Mouse (Mus musculus): ENCODE measurements around the gene Mrpl12. TPM values are rescaled to one million over a fixed set of nuclear protein-coding genes. Genes with fewer than 3 reads are reported as not detected.

Gene Mrpl12
- total and polyA plus RNA-seq, 3 experiments: 374 to 461 (median 457) TPM

DNA sequence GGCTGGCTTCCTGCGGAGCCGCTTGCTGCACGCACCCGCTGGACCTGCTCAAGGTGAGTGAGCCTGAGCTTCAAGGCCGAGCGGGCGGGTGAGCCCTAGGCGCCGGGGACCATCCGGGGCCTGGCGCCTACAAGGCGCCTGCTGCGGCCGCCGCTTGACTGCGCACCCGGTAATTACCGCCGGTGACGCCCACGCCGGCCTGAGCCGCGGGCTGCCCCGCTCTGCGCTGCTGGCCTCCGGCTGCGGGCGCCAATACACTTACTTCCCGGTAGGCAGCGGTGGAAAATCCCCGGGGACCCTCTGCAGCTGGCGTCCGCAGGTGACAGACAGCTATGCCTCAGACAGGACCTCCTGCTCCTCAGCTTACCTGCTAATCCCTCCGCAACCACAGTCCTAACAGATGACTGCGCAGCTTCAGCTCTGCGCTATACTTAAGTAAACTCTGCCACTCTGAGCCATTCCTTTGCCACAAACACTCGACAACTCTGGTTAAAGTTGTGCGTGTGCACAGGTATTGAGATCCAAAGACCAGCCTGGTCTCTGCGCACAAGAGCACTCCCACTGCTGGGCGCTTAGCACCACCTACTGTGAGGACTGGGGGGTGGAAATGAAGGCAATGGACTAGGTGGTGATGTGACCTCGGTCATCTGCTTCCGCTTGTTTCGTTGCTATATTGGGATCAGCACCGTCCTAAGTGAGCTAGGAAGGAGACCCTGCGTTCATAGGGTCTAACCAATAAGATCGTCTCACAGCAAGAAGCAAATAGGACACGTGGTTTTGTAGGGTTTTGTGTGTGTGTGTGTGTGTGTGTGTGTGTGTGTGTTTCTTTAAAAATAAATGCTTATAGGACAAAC, 7.8 kb downstream of the Mrpl12 start (continued):
- TF ChIP-seq TAL1 (IDR thresholded peaks at IDR 0.05; ENCODE audit: low read length): no peak
- no peak for TF ChIP-seq POLR2A (IDR thresholded peaks at IDR 0.05; ENCODE audit: control insufficient read depth in 1 of 2, insufficient read depth in 1 of 2, low read depth in 1 of 2, low read length in 2 of 2, poor library complexity in 1 of 2)
- TF ChIP-seq MXI1 (IDR thresholded peaks at IDR 0.05; ENCODE audit: low read depth, low read length): peak; percentile 93
- TF ChIP-seq SMC3 (IDR thresholded peaks at IDR 0.05; ENCODE audit: low read depth, low read length): peak; percentile 26
- TF ChIP-seq ZNF384 (IDR thresholded peaks at IDR 0.05; ENCODE audit: low read depth, low read length): no peak

DNA sequence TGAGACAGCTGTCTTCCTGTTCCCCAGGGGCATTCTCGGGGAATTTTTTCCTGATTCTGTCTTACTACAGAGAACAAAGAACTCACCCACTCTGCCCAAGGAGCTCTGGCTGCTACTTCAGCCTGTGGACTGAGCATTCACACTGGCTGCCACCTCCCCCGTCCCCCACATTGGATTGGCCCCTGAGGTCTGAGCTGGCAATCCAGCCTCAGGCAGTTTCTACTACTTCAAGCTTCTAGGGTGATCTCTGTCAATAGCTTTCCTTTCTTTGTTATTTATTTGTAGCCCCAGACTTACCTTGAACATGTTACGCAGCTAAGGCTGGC, 8.4 kb downstream of the Mrpl12 start:
- H3K4me1 ChIP-seq (ENCODE audit: control insufficient read depth in 1 of 2, insufficient read depth in 2 of 2, low read length in 2 of 2): peaks cover 0 to 20% of the 10 kb centered on the region in 2 experiments; a peak in 2 of 4 replicates

DNA sequence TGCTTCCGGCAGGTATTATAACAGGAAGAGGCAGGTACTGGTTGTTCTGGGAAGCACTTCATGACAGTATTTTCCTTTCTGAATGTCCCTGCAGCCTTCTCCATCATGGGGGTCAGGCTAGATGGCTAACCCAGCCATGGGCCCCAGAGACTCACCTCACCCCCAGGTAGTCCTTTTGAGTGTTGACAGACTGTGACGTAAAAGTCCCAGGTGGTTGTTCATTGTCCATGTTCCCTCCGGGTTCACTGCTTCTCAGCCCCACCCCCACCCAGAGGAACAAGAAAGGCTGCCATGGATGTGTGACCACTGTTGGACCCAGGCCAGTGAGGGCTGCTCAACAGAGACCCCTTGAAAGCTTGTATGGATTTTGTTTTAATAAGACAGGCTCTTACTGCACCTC, 8.9 kb downstream of the Mrpl12 start:
- Histone ChIP-seq H3K4me1 (ENCODE audit: control insufficient read depth in 1 of 2, insufficient read depth in 2 of 2, low read length in 2 of 2) (peaks cover 0 to 20% of the 10 kb centered on the region in 2 experiments; a peak in 2 of 4 replicates), H3K27ac (ENCODE audit: control insufficient read depth, low read depth, low read length) (no peak overlapping the region), H3K27me3 (ENCODE audit: control insufficient read depth in 1 of 2, insufficient read depth in 2 of 2, low read length in 2 of 2) (no peaks in the 10 kb centered on the region), H3K36me3 (ENCODE audit: control insufficient read depth in 1 of 2, insufficient read depth in 2 of 2, low read length in 2 of 2) (peaks cover 0 to 11% of the 10 kb centered on the region in 2 experiments; a peak in 2 of 4 replicates), H3K4me3 (ENCODE audit: control insufficient read depth in 1 of 2, insufficient read depth in 1 of 2, low read depth in 2 of 2, low read length in 2 of 2) (no peak overlapping the region), H3K79me2 (ENCODE audit: control insufficient read depth, insufficient read depth, low read length, poor library complexity) (peaks cover 19% of the 10 kb centered on the region), H3K9ac (ENCODE audit: control insufficient read depth, low read depth, low read length, poor library complexity, severe bottlenecking) (no peak overlapping the region), H3K9me3 (replicated peaks; ENCODE audit: insufficient read depth, low read length) (no peaks in the 10 kb centered on the region)
- TF ChIP-seq ZNF384 (IDR thresholded peaks at IDR 0.05; ENCODE audit: low read depth, low read length) (no peak), TAL1 (IDR thresholded peaks at IDR 0.05; ENCODE audit: low read length) (no peak), MEF2A (IDR thresholded peaks at IDR 0.05; ENCODE audit: extremely low read depth, insufficient replicate concordance, low read depth, low read length, poor library complexity, severe bottlenecking) (no peak), MYB (IDR thresholded peaks at IDR 0.05; ENCODE audit: low read depth, low read length) (no peak), CTCF (IDR thresholded peaks at IDR 0.05 in 2 of 3, conservative IDR thresholded peaks at IDR 0.05 in 1 of 3; ENCODE audit: control insufficient read depth in 1 of 3, insufficient read depth in 1 of 3, low read depth in 2 of 3, low read length in 3 of 3, poor library complexity in 1 of 3, severe bottlenecking in 1 of 3) (no peak), ELF1 (IDR thresholded peaks at IDR 0.05; ENCODE audit: low read depth, low read length) (no peak), MAFK (IDR thresholded peaks at IDR 0.05; ENCODE audit: borderline replicate concordance, low read depth, low read length) (no peak), E2F4 (IDR thresholded peaks at IDR 0.05; ENCODE audit: borderline replicate concordance, low read depth, low read length) (no peak), TCF12 (IDR thresholded peaks at IDR 0.05; ENCODE audit: low read depth, low read length) (no peak), CHD1 (IDR thresholded peaks at IDR 0.05; ENCODE audit: low read depth, low read length) (no peak), UBTF (IDR thresholded peaks at IDR 0.05; ENCODE audit: borderline replicate concordance, insufficient read depth, low read depth, low read length) (no peak), RCOR1 (IDR thresholded peaks at IDR 0.05; ENCODE audit: low read depth, low read length) (no peak), USF2 (IDR thresholded peaks at IDR 0.05; ENCODE audit: borderline replicate concordance in 1 of 2, insufficient read depth in 1 of 2, low read depth in 1 of 2, low read length in 2 of 2) (no peak), JUND (IDR thresholded peaks at IDR 0.05; ENCODE audit: low read depth, low read length) (no peak), TBP (IDR thresholded peaks at IDR 0.05; ENCODE audit: low read depth, low read length) (no peak), RAD21 (IDR thresholded peaks at IDR 0.05; ENCODE audit: low read depth, low read length) (no peak), GATA1 (IDR thresholded peaks at IDR 0.05; ENCODE audit: low read depth, low read length) (no peak), ZKSCAN1 (IDR thresholded peaks at IDR 0.05; ENCODE audit: low read depth, low read length) (no peak), POLR2AphosphoS2 (IDR thresholded peaks at IDR 0.05; ENCODE audit: low read length) (no peak)
- DNase-seq (ENCODE audit: low read depth, low spot score): no peak

More for the DNA sequence above, 8.4 kb downstream of the Mrpl12 start:
- TF ChIP-seq SIN3A (IDR thresholded peaks at IDR 0.05; ENCODE audit: low read length) (no peak), HCFC1 (IDR thresholded peaks at IDR 0.05; ENCODE audit: low read depth, low read length) (no peak), MAZ (IDR thresholded peaks at IDR 0.05; ENCODE audit: low read depth, low read length) (no peak)
- peak overlapping the region; percentile 87 for H3K9ac ChIP-seq (ENCODE audit: control insufficient read depth, low read depth, low read length, poor library complexity, severe bottlenecking)
- H3K9me3 ChIP-seq (replicated peaks; ENCODE audit: insufficient read depth, low read length): no peaks in the 10 kb centered on the region
- no peak for DNase-seq (ENCODE audit: low read depth, low spot score)
- H3K4me3 ChIP-seq (ENCODE audit: control insufficient read depth in 1 of 2, insufficient read depth in 1 of 2, low read depth in 2 of 2, low read length in 2 of 2): peak overlapping the region; percentile 63 to 80
- peaks cover 19% of the 10 kb centered on the region for H3K79me2 ChIP-seq (ENCODE audit: control insufficient read depth, insufficient read depth, low read length, poor library complexity)
- H3K27ac ChIP-seq (ENCODE audit: control insufficient read depth, low read depth, low read length): no peak overlapping the region
- no peaks in the 10 kb centered on the region for H3K27me3 ChIP-seq (ENCODE audit: control insufficient read depth in 1 of 2, insufficient read depth in 2 of 2, low read length in 2 of 2)
- peaks cover 0 to 11% of the 10 kb centered on the region in 2 experiments; a peak in 2 of 4 replicates for H3K36me3 ChIP-seq (ENCODE audit: control insufficient read depth in 1 of 2, insufficient read depth in 2 of 2, low read length in 2 of 2)
